Mouse (Mus musculus) heart, adult 2 months (tissue): ENCODE data around the gene Psme2.

Experiments used
- CTCF ChIP-seq: fragments of 200-600 bp; IDR thresholded peaks from 2 replicates; pipeline ENCODE4 v1.8.1; 2022; ENCODE audit warnings: antibody characterized with exemption, mild to moderate bottlenecking, moderate library complexity
- EP300 ChIP-seq: fragments of 200-500 bp; IDR thresholded peaks from 2 replicates; pipeline ENCODE4 v1.6.1; 2011; ENCODE audit warnings: low read depth, low read length, control low read depth; ENCODE audit not compliant: insufficient read depth
- POLR2A ChIP-seq: fragments of 200-500 bp; IDR thresholded peaks from 2 replicates; pipeline ENCODE4 v1.6.1; 2011; ENCODE audit warnings: mild to moderate bottlenecking, low read depth, low read length, control low read depth; ENCODE audit not compliant: insufficient read depth

GRCm38 (mm10) chr14:55551794-55552193, 39.1 kb downstream of the Psme2 start:
- no peak for TF ChIP-seq CTCF
- TF ChIP-seq POLR2A = no peak
- TF ChIP-seq EP300 = no peak
